Mouse (Mus musculus) forebrain, embryonic 12.5 days (tissue): ENCODE measurements at regions not wholly inside any gene's neighbourhood (a gene's known extent, or its start where the extent isn't known, plus 50 kb on each side); places are given as distances from the start of the nearest gene placed in this dataset.

Experiments used
- ATAC-seq: fragments of 200-750 bp; cut with Nextera tagmentation; 2 replicates; pipeline ENCODE4 v1.8.0; 2017; ENCODE audit warnings: moderate TSS enrichment; ENCODE audit not compliant: low FRiP score
- H3K27ac ChIP-seq: fragments of 300-500 bp; sonication (generic); 2 replicates; pipeline ENCODE4 v1.5.1; 2016; ENCODE audit warnings: mild to moderate bottlenecking
- H3K27me3 ChIP-seq: fragments of 300-500 bp; sonication (generic); 2 replicates; pipeline ENCODE4 v1.6.1; 2016; ENCODE audit warnings: mild to moderate bottlenecking
- H3K36me3 ChIP-seq: fragments of 300-500 bp; sonication (generic); replicated peaks from 2 replicates; pipeline ENCODE4 v1.6.1; 2016; ENCODE audit warnings: mild to moderate bottlenecking
- H3K4me1 ChIP-seq: fragments of 300-500 bp; sonication (generic); 2 replicates; pipeline ENCODE4 v1.6.1; 2016
- H3K4me2 ChIP-seq: fragments of 300-500 bp; sonication (generic); 2 replicates; pipeline ENCODE4 v1.6.1; 2016; ENCODE audit warnings: mild to moderate bottlenecking, moderate library complexity
- H3K4me3 ChIP-seq: fragments of 300-500 bp; sonication (generic); replicated peaks from 2 replicates; pipeline ENCODE4 v1.5.1; 2016; ENCODE audit warnings: mild to moderate bottlenecking
- H3K9ac ChIP-seq: fragments of 300-500 bp; sonication (generic); 2 replicates; pipeline ENCODE4 v1.6.1; 2016; ENCODE audit warnings: mild to moderate bottlenecking
- H3K9me3 ChIP-seq: fragments of 300-500 bp; sonication (generic); 2 replicates; pipeline ENCODE4 v1.6.1; 2016
- WGBS: fragments of 180-500 bp; shearing (Covaris S2); methylation state at CpG from one replicate; pipeline ENCODE4 v1.1.7; 2016; 5-methylcytosine and 5-hydroxymethylcytosine counted together

DNA sequence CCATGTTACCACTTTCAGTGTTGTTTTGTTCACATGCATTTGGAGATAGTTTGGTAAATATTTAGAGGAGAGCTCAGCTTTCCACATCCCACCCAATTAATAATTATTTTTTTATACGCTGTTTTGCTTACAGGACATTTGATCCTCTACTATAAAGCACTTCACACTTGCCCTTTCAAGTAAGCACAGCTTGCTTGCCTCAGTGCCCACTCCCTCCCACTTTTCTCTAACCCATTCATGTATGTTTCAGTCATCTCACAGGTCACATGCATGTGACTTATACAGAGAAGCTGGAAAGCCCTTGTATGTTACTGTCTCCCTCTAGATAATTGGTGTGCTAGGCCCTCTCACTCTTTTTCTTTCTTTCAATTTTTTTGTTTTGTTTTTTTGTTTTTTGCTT, 252.0 kb downstream of the Tfec start:
- no peaks in the 10 kb centered on the region for H3K27me3 ChIP-seq
- H3K4me2 ChIP-seq, result no peak overlapping the region
- no peaks in the 10 kb centered on the region for H3K4me1 ChIP-seq
- no peak for ATAC-seq
- no peak overlapping the region for H3K27ac ChIP-seq
- 85% methylated on average over 1 of the region's 1 CpGs for WGBS
- no peak overlapping the region for H3K9ac ChIP-seq
- no peaks in the 10 kb centered on the region for H3K36me3 ChIP-seq
- H3K4me3 ChIP-seq, result no peak overlapping the region
- H3K9me3 ChIP-seq, result no peaks in the 10 kb centered on the region

DNA sequence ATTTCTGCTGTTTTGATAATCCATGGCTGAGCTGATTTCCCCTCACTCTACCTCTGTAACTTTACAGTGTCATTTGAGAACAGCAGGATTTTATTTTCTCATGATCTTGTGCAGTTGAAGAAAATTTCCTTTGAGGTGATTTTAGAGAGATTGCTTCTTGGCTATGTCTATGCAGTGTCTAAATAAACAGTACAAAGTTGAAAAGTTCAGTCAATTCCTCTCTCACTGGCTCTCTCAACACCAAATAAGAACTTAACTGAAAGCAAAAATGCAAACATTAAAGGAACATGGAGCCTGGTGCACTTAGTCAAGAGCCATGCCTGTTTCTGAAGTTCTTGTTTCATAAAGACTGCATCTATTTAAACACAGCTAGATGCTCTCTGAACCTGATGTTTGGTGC, 254.7 kb downstream of the Tfec start:
- Histone ChIP-seq H3K9ac (no peak overlapping the region), H3K27me3 (no peaks in the 10 kb centered on the region), H3K9me3 (no peaks in the 10 kb centered on the region), H3K4me2 (no peak overlapping the region), H3K36me3 (no peaks in the 10 kb centered on the region), H3K4me3 (no peak overlapping the region), H3K27ac (no peak overlapping the region), H3K4me1 (no peaks in the 10 kb centered on the region)
- ATAC-seq, result no peak

DNA sequence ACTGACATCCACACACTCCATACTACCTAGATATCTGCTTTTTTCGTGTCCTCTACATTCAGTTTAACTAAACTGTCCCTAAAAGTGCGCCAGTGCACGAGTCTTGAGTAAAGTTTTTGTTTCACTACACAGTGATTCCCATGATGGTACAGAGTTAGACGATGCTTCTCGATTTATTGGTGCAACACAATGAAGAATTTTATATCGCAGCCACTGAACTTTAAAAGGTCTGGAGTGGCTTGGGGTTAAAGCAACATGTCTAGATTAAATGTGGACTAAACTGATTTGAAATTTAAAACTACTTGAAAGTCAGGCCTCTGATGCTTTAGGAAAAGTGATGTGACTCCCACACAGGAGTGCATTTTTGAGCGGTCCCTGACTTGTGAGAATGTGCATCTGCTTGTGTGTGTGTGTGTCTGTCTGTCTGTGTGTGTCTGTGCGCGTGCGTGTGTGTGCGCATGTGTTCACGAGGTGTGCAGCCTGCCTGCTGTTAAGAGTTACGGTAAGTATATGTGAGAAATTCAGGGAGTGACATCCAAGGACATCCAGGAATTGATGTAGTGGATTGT, 261.4 kb downstream of the Tfec start:
- no peak overlapping the region for H3K4me3 ChIP-seq
- H3K4me2 ChIP-seq, result no peak overlapping the region
- no peak overlapping the region for H3K27ac ChIP-seq
- 89% methylated on average over 13 of the region's 13 CpGs for WGBS
- no peaks in the 10 kb centered on the region for H3K36me3 ChIP-seq
- no peak for ATAC-seq
- no peaks in the 10 kb centered on the region for H3K27me3 ChIP-seq
- no peaks in the 10 kb centered on the region for H3K4me1 ChIP-seq
- no peak overlapping the region for H3K9ac ChIP-seq
- H3K9me3 ChIP-seq, result no peaks in the 10 kb centered on the region

DNA sequence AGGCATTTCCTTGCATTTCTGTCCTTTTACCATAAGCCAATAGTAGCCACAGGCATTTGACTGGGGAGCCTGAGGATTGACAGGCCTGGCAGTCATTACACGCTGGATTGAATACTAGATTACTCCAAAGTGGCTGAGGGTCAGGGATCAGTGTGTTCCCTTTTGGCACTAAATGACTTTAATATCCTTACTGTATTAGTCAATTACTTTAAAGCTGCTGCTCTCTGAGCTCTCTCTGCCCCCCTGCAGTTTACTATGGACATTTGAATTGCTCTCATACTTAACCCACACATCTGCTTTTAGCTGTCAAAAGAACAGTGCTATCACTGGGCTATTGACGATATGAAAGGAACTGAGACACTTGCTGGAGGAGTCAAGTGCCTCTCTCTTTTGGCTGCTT, 262.1 kb downstream of the Tfec start:
- Histone ChIP-seq H3K36me3 (no peaks in the 10 kb centered on the region), H3K4me2 (no peak overlapping the region), H3K27me3 (no peaks in the 10 kb centered on the region), H3K4me3 (no peak overlapping the region), H3K9me3 (no peaks in the 10 kb centered on the region), H3K9ac (no peak overlapping the region), H3K27ac (no peak overlapping the region), H3K4me1 (no peaks in the 10 kb centered on the region)
- WGBS, result 27% methylated on average over 2 of the region's 2 CpGs
- ATAC-seq, result peak; percentile 87

DNA sequence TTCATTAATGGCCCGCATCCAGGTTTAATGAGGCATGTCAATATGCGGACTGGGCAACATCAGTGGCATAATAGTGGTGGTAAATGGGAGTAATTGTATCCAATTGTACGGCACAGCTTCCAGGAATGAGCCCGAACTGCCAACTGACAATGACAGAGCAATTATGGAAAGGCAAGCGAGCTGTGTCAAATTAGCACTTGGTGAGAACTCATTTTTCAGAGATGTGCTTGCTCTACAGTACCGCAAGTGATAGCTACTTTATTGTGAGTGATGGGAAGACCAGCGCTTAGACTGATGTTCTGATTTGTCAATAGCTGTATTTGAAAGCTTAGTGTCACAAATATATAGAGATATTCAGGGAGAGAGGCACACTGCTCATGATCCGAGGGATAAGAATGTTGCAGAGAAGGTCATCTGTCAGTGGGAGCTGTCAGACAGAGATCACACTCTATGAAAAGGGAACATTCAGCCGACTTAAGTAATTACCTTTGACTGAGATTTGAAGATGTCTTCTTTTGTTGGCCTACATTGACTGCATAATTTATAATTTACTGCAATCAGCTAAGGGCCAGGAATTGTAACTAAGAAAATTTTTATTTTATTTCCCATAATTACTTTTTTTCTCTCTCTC, 290.7 kb downstream of the Tfec start:
- ATAC-seq, result peak; percentile 92
- H3K9me3 ChIP-seq, result no peaks in the 10 kb centered on the region
- no peaks in the 10 kb centered on the region for H3K36me3 ChIP-seq
- H3K27ac ChIP-seq, result no peak overlapping the region
- no peak overlapping the region for H3K9ac ChIP-seq
- 31% methylated on average over 9 of the region's 9 CpGs for WGBS
- H3K4me2 ChIP-seq, result no peak overlapping the region
- H3K27me3 ChIP-seq, result no peaks in the 10 kb centered on the region
- H3K4me3 ChIP-seq, result no peak overlapping the region
- no peaks in the 10 kb centered on the region; the same call in 1 of the 2 replicates for H3K4me1 ChIP-seq

DNA sequence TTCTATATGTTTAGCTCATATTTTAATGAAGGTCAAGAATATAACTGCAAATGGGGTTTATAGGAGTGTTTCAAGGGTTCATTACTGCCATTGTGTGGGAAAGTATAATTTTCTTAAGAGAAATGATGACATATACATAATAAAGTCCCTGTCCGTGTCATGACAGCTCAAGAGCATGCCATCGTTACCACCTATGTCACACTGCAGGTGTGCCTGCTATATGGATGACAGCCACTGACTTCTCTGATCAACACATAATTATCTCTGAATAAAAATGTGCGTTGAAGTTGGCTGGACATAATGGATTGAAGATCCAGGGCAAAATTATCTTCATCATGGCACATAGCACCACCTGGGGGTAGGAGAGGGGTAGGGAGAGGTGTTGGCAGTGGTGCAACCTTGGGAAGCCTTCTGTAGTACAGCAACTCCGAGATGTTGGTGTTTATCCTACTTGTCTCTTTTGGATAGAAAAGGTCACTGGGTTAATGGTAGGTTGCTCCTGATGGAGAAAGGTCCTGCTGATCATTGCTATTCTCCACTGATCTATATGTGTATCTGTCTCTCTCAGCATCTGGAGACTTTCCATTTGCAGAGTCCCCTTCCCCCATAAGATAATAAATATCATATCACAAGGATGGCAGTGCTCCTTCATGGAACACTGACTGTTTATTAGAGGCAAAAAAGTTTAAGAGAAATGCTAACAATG, 291.4 kb downstream of the Tfec start:
- ATAC-seq, result peak; percentile 73
- Histone ChIP-seq H3K4me3 (no peak overlapping the region), H3K27me3 (no peaks in the 10 kb centered on the region), H3K4me1 (no peaks in the 10 kb centered on the region; the same call in 1 of the 2 replicates), H3K36me3 (no peaks in the 10 kb centered on the region), H3K9ac (no peak overlapping the region), H3K9me3 (no peaks in the 10 kb centered on the region), H3K27ac (no peak overlapping the region), H3K4me2 (no peak overlapping the region)
- 61% methylated on average over 4 of the region's 4 CpGs for WGBS

DNA sequence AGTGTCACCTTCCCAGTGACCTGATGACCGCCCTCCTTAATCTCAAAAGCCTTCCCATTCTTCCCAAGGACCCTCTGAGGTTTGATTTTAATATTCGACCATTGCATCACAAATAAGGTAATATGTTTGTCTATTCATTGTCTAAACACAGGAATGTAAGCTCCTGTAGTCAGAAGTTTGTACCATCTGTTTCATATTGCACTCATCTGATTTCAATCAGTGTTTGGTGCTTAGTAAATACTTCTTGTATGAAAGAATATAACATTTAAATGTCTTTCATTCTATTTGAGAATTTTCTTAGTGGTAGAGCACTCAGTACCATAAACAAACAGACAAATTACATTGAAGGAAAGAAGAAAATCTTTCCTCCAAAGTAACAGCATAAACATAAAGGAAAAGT, 305.8 kb downstream of the Tfec start:
- WGBS, result 81% methylated on average over 2 of the region's 2 CpGs

DNA sequence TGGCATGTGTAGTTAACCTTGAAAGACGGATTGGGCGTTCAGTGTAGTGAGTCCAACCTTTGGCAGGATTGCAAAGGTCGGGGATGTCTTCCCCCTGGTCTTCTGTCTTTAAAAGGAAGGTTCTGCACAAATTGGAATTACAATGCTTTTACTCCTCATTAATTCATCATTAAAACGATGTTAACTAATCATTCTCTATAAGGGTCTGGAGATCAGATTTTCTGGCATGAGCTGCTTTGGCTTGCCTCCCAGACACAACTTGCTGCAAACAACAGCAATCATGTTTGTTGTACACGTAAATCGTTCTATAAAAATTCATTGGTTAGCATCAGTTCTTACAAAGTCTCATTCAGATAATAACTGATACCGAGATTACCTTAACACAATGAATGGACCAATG, 315.9 kb downstream of the Tfec start:
- no peak overlapping the region for H3K4me2 ChIP-seq
- H3K27ac ChIP-seq, result no peak overlapping the region
- ATAC-seq, result 0 out of 2 replicates have a peak, but pooled peaks have one; percentile 27
- no peaks in the 10 kb centered on the region for H3K36me3 ChIP-seq
- WGBS, result 74% methylated on average over 7 of the region's 7 CpGs
- no peak overlapping the region for H3K4me3 ChIP-seq
- H3K27me3 ChIP-seq, result no peaks in the 10 kb centered on the region
- no peak overlapping the region for H3K9ac ChIP-seq
- no peaks in the 10 kb centered on the region for H3K9me3 ChIP-seq
- no peaks in the 10 kb centered on the region for H3K4me1 ChIP-seq

More for the DNA sequence above, 305.8 kb downstream of the Tfec start:
- no peaks in the 10 kb centered on the region for H3K4me1 ChIP-seq
- H3K9ac ChIP-seq, result no peak overlapping the region
- no peak overlapping the region for H3K27ac ChIP-seq
- ATAC-seq, result no peak
- no peak overlapping the region for H3K4me3 ChIP-seq
- H3K9me3 ChIP-seq, result no peaks in the 10 kb centered on the region
- H3K27me3 ChIP-seq, result no peaks in the 10 kb centered on the region
- H3K36me3 ChIP-seq, result no peaks in the 10 kb centered on the region
- no peak overlapping the region for H3K4me2 ChIP-seq

DNA sequence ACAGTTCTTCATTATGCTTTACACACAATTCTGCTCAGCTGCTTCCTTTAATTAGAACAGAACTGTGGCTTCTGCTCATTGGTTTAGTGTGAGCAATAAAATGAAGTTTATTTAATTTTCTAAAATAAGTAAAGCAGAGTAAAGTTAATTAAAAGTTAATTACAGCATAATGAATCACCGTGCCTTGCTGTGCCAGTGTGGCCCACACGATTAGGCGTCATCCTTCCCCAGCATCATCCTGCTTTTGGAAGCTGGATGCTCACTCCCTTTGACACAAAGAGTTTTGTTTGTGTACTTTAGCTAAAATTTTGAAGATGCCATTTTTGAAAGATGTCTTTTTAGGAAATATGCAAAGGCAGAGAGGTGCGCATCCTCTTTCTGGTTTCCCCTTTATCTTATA, 316.4 kb downstream of the Tfec start:
- no peaks in the 10 kb centered on the region for H3K4me1 ChIP-seq
- H3K27ac ChIP-seq, result no peak overlapping the region
- H3K36me3 ChIP-seq, result no peaks in the 10 kb centered on the region
- ATAC-seq, result no peak
- H3K4me3 ChIP-seq, result no peak overlapping the region
- H3K9ac ChIP-seq, result no peak overlapping the region
- WGBS, result 79% methylated on average over 4 of the region's 4 CpGs
- no peak overlapping the region for H3K4me2 ChIP-seq
- H3K27me3 ChIP-seq, result no peaks in the 10 kb centered on the region
- H3K9me3 ChIP-seq, result no peaks in the 10 kb centered on the region

DNA sequence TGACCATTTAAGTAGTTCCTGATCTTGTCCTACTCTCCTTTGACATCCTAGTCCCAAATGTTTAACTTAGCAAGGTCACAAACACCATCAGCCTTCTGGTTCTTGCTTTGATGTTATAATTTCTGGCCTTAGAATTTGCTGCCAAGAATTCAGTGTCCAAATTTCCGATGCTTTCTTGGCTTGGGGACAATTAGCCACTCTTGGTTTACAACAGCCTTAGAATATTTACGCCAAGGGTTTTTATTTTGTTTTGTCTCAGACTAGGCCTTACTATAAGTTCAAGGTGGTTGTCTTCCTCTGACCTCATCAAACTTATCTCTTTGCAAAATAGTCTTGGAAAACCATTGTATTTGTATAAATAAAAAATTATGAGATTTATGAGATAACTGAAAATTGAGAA, 322.4 kb downstream of the Tfec start:
- Histone ChIP-seq H3K27me3 (no peaks in the 10 kb centered on the region), H3K4me1 (no peaks in the 10 kb centered on the region), H3K9ac (no peak overlapping the region), H3K4me3 (no peak overlapping the region), H3K4me2 (no peak overlapping the region), H3K27ac (no peak overlapping the region), H3K9me3 (no peaks in the 10 kb centered on the region), H3K36me3 (no peaks in the 10 kb centered on the region)
- 93% methylated on average over 2 of the region's 2 CpGs for WGBS
- ATAC-seq, result no peak

DNA sequence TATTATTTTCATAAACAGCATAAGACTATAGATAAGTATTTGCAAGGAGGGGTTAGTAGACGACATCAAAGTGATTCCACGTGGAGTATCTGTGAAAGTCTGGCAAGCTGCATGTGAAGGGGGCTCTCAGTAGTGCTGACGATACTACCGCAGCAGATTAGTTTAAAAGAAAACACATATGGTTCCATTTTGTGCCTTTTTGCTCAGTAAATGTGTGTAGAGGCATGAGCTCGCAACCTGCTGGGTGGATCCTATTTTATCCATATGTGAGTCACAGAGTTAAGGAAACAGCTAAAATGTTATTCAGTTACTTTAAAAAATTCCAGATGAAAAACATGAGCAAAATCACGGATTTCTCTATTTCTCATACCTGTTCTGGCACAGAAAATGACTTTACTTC, 325.4 kb downstream of the Tfec start:
- no peak for ATAC-seq
- Histone ChIP-seq H3K36me3 (no peaks in the 10 kb centered on the region), H3K9me3 (no peaks in the 10 kb centered on the region), H3K4me1 (no peaks in the 10 kb centered on the region), H3K4me2 (no peak overlapping the region), H3K4me3 (no peak overlapping the region), H3K9ac (no peak overlapping the region), H3K27me3 (no peaks in the 10 kb centered on the region), H3K27ac (no peak overlapping the region)
- 82% methylated on average over 6 of the region's 6 CpGs for WGBS

DNA sequence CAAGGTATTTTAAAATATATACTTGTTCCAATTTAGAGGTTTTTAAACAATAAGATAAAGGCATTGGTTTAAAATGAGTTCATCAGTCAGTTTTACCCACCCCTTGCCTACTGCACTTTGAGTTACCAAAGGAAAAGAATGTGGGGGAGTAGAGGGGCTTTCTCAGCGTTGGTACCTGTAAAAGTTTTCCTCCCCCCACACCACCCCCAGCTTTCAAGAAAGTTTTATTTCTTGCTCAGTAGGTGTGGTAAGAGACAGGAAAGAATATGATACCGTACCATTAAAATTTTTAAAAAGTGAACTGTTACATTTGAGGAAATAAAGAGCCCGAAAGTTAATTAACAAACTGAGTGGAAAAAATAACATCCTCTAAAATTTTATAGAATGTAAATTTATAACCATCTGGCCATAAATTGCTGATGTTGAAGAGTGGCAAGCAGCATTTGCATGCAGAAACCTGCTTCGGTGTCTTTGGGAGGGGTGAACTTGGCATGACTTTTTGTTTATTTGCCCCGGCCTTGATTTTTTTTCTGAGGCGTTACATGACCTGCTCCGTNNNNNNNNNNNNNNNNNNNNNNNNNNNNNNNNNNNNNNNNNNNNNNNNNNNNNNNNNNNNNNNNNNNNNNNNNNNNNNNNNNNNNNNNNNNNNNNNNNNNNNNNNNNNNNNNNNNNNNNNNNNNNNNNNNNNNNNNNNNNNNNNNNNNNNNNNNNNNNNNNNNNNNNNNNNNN, 346.1 kb downstream of the Tfec start:
- no peak for ATAC-seq
- 71% methylated on average over 7 of the region's 7 CpGs for WGBS

More for the DNA sequence above, 346.1 kb downstream of the Tfec start:
- no peak overlapping the region for H3K4me3 ChIP-seq
- no peaks in the 10 kb centered on the region for H3K36me3 ChIP-seq
- no peak overlapping the region for H3K4me2 ChIP-seq
- H3K9me3 ChIP-seq, result no peaks in the 10 kb centered on the region
- H3K9ac ChIP-seq, result no peak overlapping the region
- H3K27ac ChIP-seq, result no peak overlapping the region
- H3K4me1 ChIP-seq, result peaks cover 9% of the 10 kb centered on the region; the same call in 1 of the 2 replicates
- H3K27me3 ChIP-seq, result no peaks in the 10 kb centered on the region
